Mouse (Mus musculus) stomach, postnatal 0 days (tissue): ENCODE measurements at regions not wholly inside any gene's neighbourhood (a gene's known extent, or its start where the extent isn't known, plus 50 kb on each side); places are given as distances from the start of the nearest gene placed in this dataset.

Experiments
- CTCF ChIP-seq: IDR thresholded peaks from 2 replicates; pipeline ENCODE4 v1.5.1; 2016; ENCODE audit warnings: antibody characterized with exemption, low read depth, mild to moderate bottlenecking, moderate library complexity
- EP300 ChIP-seq: optimal IDR thresholded peaks from 2 replicates; pipeline ENCODE3; 2016; ENCODE audit warnings: antibody characterized with exemption

GRCm38 (mm10) chr11:45244796-45245195 is 607.1 kb upstream of the Clint1 start:
- no peak for TF ChIP-seq CTCF
- no peak for TF ChIP-seq EP300
